Mouse (Mus musculus): ENCODE results near the gene Olfr486.
"Not testable (repeated sequence)": the region's sequence is repeated elsewhere in the genome, so short reads cannot be mapped to it uniquely, and the experiment has no call there.

The Olfr486 gene

GRCm38 (mm10) chr7:108172642-108173041, at the start of gene Olfr486:
Gene Olfr486 (minus strand): TSS chr7:108172742.
- not testable (repeated sequence) for DNase-seq

- DNase-seq, result not testable (repeated sequence)
Observed at GRCm38 (mm10) chr7:108214536-108214935, 42.0 kb upstream of the Olfr486 start, which contains the start of gene Olfr487. Gene Olfr487 (minus strand): TSS chr7:108214636.

- no peak for DNase-seq
Observed at GRCm38 (mm10) chr7:108196938-108197337, 24.4 kb upstream of the Olfr486 start.

GRCm38 (mm10) chr7:108196337-108196736, 23.8 kb upstream of the Olfr486 start:
- DNase-seq, result not testable (repeated sequence)

- not testable (repeated sequence) for DNase-seq
Observed at GRCm38 (mm10) chr7:108192714-108193113, 20.2 kb upstream of the Olfr486 start.

- DNase-seq, result not testable (repeated sequence)
Observed at GRCm38 (mm10) chr7:108191196-108191595, 18.7 kb upstream of the Olfr486 start.

GRCm38 (mm10) chr7:108185237-108185636, 12.7 kb upstream of the Olfr486 start:
- not testable (repeated sequence) for DNase-seq

- DNase-seq, result not testable (repeated sequence)
Observed at GRCm38 (mm10) chr7:108184401-108184800, 11.9 kb upstream of the Olfr486 start.

GRCm38 (mm10) chr7:108159771-108160170, 12.8 kb downstream of the Olfr486 start, which contains the start of gene Olfr485:
Gene Olfr485 (minus strand): TSS chr7:108159871.
- DNase-seq, result no peak

GRCm38 (mm10) chr7:108127349-108127748, 45.2 kb downstream of the Olfr486 start, which contains the start of gene Olfr484:
Gene Olfr484 (minus strand): TSS chr7:108127449.
- no peak for DNase-seq

All from cerebellum, postnatal 14 days (tissue).